Mouse (Mus musculus): ENCODE results near the gene Polr2b. TPM values are rescaled to one million over a fixed set of nuclear protein-coding genes. Genes with fewer than 3 reads are reported as not detected.

Gene Polr2b
- polyA plus RNA-seq, 1 experiment from 2014 or later: 86.8 TPM

DNA sequence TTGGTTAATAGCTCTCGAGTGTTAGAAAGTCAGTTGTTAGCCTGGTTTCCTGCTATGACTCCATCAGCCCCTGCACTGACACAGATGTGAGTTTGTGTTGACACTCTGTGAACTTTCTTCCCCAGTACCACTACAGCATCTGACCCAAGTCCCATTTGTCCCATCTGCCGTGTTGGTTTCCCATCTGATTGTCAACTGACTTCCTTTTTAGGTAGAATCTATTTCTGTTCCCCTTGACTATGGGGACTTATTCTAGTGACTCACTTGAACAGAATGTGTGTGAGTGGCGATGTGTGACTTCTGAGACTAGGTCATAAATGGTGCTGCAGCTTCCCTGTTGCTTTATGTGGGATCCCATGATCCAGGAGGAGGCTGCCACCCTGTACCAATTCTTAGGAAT lies 65.0 kb downstream of the Polr2b start:
- H3K9me3 ChIP-seq (ENCODE audit: control insufficient read depth, low read length): no peaks in the 10 kb centered on the region

DNA sequence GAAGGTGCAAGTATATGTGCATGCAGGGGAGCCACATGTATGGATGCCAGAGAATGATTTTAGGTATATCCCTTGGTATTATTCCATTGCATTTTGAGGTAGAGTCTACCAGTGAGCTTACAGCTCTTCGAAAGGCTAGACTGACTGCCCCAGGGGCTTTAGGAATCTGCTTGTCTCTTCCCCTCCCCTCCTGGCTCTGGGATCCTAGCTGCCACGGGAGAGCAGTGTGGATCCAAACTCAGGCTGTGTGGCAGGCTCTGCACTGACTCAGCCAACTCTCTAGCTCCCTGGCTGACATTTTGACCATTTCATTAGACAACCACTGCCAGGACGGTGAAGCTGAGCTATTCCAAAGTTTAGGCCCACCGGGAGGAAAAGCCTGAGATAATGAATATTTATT lies 65.6 kb downstream of the Polr2b start:
- no peaks in the 10 kb centered on the region for H3K9me3 ChIP-seq (ENCODE audit: control insufficient read depth, low read length)
- no peak for ATAC-seq (ENCODE audit: low FRiP score)
- H3K9ac ChIP-seq (ENCODE audit: low read depth, low read length): no peak overlapping the region
- H3K27me3 ChIP-seq (ENCODE audit: control insufficient read depth, insufficient read depth, low read length): no peaks in the 10 kb centered on the region
- WGBS: 81% methylated on average over 4 of the region's 4 CpGs
- DNase-seq (ENCODE audit: low spot score): no peak
- no peak overlapping the region for H3K27ac ChIP-seq (ENCODE audit: low read depth, low read length)
- H3K4me2 ChIP-seq (replicated peaks; ENCODE audit: low read depth, low read length): no peak overlapping the region
- H3K4me3 ChIP-seq (ENCODE audit: low read depth, low read length): no peak overlapping the region
- no peaks in the 10 kb centered on the region for H3K36me3 ChIP-seq (ENCODE audit: control insufficient read depth, insufficient read depth, low read length)
- no peaks in the 10 kb centered on the region for H3K4me1 ChIP-seq (replicated peaks; ENCODE audit: control insufficient read depth, insufficient read depth, low read length)

More for the DNA sequence above, 65.0 kb downstream of the Polr2b start:
- Histone ChIP-seq H3K27ac (ENCODE audit: low read depth, low read length) (no peak overlapping the region), H3K4me1 (replicated peaks; ENCODE audit: control insufficient read depth, insufficient read depth, low read length) (no peaks in the 10 kb centered on the region), H3K4me3 (ENCODE audit: low read depth, low read length) (no peak overlapping the region), H3K27me3 (ENCODE audit: control insufficient read depth, insufficient read depth, low read length) (no peaks in the 10 kb centered on the region), H3K9ac (ENCODE audit: low read depth, low read length) (no peak overlapping the region), H3K36me3 (ENCODE audit: control insufficient read depth, insufficient read depth, low read length) (no peaks in the 10 kb centered on the region), H3K4me2 (replicated peaks; ENCODE audit: low read depth, low read length) (no peak overlapping the region)
- ATAC-seq (ENCODE audit: low FRiP score): no peak
- WGBS: 69% methylated on average over 3 of the region's 3 CpGs
- DNase-seq (ENCODE audit: low spot score): no peak

DNA sequence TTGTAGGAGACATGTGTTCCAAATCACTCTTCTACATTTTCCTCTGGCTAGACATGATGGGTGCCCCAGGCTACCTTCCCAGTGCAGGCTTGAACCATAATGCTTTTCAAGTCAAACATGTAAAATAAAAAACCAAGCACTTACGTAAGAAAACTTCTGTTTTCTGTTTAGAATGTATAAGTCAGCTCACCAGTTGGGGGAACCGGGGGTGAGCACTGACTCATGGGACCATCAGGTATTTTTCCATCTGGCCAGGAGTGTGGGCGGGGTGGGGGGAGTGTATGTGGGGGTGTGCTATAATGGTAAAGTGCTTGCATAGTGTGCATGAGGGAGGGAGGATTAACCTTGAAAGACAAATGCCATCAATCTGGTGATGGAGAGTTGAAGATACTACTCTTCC lies 68.1 kb downstream of the Polr2b start:
- no peak overlapping the region for H3K9ac ChIP-seq (ENCODE audit: low read depth, low read length)
- H3K4me3 ChIP-seq (ENCODE audit: low read depth, low read length): no peak overlapping the region
- H3K36me3 ChIP-seq (ENCODE audit: control insufficient read depth, insufficient read depth, low read length): no peaks in the 10 kb centered on the region
- H3K27ac ChIP-seq (ENCODE audit: low read depth, low read length): no peak overlapping the region
- no peaks in the 10 kb centered on the region for H3K27me3 ChIP-seq (ENCODE audit: control insufficient read depth, insufficient read depth, low read length)
- ATAC-seq (ENCODE audit: low FRiP score) (no peak), DNase-seq (ENCODE audit: low spot score) (no peak)
- WGBS: 95% methylated on average over 3 of the region's 3 CpGs
- H3K4me1 ChIP-seq (replicated peaks; ENCODE audit: control insufficient read depth, insufficient read depth, low read length): no peaks in the 10 kb centered on the region
- no peak overlapping the region for H3K4me2 ChIP-seq (replicated peaks; ENCODE audit: low read depth, low read length)
- H3K9me3 ChIP-seq (ENCODE audit: control insufficient read depth, low read length): no peaks in the 10 kb centered on the region

DNA sequence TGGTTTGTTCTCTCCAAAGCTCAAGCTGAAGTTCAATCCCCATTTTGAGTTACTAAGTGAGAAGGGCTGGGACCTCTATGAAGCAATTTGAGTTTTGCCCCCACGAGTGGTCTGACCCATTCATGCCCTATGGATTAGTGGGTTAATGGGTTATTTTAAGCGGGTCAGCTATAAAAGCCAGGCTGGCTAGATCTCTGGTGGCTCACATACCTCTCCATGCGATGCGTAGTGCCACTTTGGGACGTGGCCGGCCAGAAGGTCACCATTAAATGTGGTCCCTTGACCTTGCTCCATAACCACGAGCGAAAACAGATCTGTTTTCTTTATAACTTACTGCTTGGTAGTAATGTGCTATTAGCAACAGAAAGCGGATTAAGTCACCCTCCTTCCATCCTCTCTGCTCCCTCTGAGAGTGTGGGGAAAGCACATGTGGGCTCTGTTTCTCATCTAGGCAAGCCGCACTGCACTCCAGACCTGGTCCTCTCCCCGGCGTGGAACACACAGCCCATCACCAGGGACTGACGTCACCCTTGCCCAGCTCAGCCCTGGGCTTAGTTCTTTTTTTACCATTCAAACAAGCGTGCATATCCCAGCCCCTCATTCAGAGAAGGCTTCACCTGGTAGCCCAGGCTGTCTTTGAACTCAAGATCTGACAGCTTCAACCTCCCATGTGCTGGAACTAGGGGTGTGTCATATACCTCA lies 69.6 kb downstream of the Polr2b start:
- no peak overlapping the region for H3K27ac ChIP-seq (ENCODE audit: low read depth, low read length)
- H3K9me3 ChIP-seq (ENCODE audit: control insufficient read depth, low read length): no peaks in the 10 kb centered on the region
- H3K4me1 ChIP-seq (replicated peaks; ENCODE audit: control insufficient read depth, insufficient read depth, low read length): no peaks in the 10 kb centered on the region
- H3K9ac ChIP-seq (ENCODE audit: low read depth, low read length): no peak overlapping the region
- ATAC-seq (ENCODE audit: low FRiP score): no peak
- no peak overlapping the region for H3K4me3 ChIP-seq (ENCODE audit: low read depth, low read length)
- WGBS: 81% methylated on average over 14 of the region's 14 CpGs
- H3K4me2 ChIP-seq (replicated peaks; ENCODE audit: low read depth, low read length): no peak overlapping the region
- DNase-seq (ENCODE audit: low spot score): no peak
- H3K27me3 ChIP-seq (ENCODE audit: control insufficient read depth, insufficient read depth, low read length): no peaks in the 10 kb centered on the region
- no peaks in the 10 kb centered on the region for H3K36me3 ChIP-seq (ENCODE audit: control insufficient read depth, insufficient read depth, low read length)

DNA sequence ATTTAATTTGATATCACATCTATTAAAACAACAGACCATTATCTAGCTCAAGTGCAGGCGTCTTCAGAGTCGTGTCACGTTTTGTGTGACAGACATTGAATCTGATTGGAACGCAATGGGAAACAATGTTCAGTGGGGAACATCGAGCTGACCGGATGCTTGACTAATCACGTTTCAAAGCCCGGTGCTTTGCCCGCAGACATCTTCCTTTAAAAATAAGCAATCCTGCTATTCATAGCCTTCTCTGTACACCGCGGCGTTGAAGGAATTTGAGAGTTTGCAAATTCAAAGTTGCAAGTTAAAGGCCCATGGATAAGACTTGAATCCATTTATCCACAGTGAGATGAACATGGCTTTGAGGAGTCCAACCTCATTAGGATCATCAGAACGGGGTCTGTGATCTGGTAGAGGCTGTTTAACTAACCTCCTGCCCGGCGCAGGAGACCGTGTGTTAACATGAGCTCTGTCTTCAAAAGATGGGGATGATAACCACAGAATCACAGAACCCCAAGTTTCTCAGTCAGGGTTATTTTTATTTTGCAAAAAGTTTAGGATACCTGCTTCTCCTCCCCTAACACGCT lies 70.5 kb downstream of the Polr2b start:
- no peak overlapping the region for H3K4me2 ChIP-seq (replicated peaks; ENCODE audit: low read depth, low read length)
- H3K9me3 ChIP-seq (ENCODE audit: control insufficient read depth, low read length): no peaks in the 10 kb centered on the region

DNA sequence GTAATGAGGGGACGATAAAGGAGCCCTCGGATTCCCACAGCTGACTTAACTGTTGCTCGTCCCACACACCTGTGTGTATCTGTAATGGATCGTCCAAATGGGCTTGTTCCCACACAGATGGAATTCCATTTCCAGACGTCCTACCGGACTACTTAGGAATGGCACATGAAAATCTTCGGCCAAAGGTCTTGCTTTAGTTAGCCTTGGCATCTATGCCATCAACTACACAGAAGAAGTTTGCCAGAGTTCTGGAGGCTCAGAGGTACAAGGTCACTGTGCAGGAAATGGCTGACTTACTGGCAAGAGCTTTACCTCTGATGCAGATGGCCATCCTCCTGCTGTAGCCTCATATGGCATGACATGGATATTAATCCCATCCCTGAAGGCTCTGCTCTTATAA lies 71.3 kb downstream of the Polr2b start:
- no peaks in the 10 kb centered on the region for H3K4me1 ChIP-seq (replicated peaks; ENCODE audit: control insufficient read depth, insufficient read depth, low read length)
- 91% methylated on average over 7 of the region's 7 CpGs for WGBS
- H3K4me3 ChIP-seq (ENCODE audit: low read depth, low read length): no peak overlapping the region
- no peak overlapping the region for H3K27ac ChIP-seq (ENCODE audit: low read depth, low read length)
- DNase-seq (ENCODE audit: low spot score) (no peak), ATAC-seq (ENCODE audit: low FRiP score) (no peak)
- H3K9ac ChIP-seq (ENCODE audit: low read depth, low read length): no peak overlapping the region
- no peak overlapping the region for H3K4me2 ChIP-seq (replicated peaks; ENCODE audit: low read depth, low read length)
- H3K9me3 ChIP-seq (ENCODE audit: control insufficient read depth, low read length): no peaks in the 10 kb centered on the region
- no peaks in the 10 kb centered on the region for H3K36me3 ChIP-seq (ENCODE audit: control insufficient read depth, insufficient read depth, low read length)
- H3K27me3 ChIP-seq (ENCODE audit: control insufficient read depth, insufficient read depth, low read length): no peaks in the 10 kb centered on the region

More for the DNA sequence above, 70.5 kb downstream of the Polr2b start:
- no peak overlapping the region for H3K9ac ChIP-seq (ENCODE audit: low read depth, low read length)
- no peaks in the 10 kb centered on the region for H3K27me3 ChIP-seq (ENCODE audit: control insufficient read depth, insufficient read depth, low read length)
- no peaks in the 10 kb centered on the region for H3K36me3 ChIP-seq (ENCODE audit: control insufficient read depth, insufficient read depth, low read length)
- H3K4me1 ChIP-seq (replicated peaks; ENCODE audit: control insufficient read depth, insufficient read depth, low read length): no peaks in the 10 kb centered on the region
- no peak overlapping the region for H3K27ac ChIP-seq (ENCODE audit: low read depth, low read length)
- WGBS: 85% methylated on average over 17 of the region's 17 CpGs
- DNase-seq (ENCODE audit: low spot score) (no peak), ATAC-seq (ENCODE audit: low FRiP score) (no peak)
- no peak overlapping the region for H3K4me3 ChIP-seq (ENCODE audit: low read depth, low read length)

DNA sequence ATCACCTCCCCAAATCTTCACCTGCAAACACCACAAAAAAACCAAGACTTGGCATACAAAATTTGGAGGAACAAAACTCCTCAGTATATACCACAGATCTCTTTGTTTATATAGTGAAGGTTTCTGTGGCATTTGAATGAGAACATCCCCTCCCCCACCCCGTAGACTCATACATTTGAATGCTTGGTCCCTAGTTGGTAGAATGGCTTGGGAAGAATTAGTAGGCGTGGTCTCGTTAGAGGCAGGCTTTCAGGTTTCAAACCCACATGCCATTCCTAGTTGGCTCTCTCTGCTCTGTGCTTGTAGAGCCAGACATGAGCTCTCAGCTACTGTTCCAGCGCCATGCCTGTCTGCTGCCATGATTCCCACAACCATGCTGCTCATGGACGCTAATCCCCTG lies 71.7 kb downstream of the Polr2b start:
- ATAC-seq (ENCODE audit: low FRiP score): no peak
- Histone ChIP-seq H3K4me1 (replicated peaks; ENCODE audit: control insufficient read depth, insufficient read depth, low read length) (no peaks in the 10 kb centered on the region), H3K4me2 (replicated peaks; ENCODE audit: low read depth, low read length) (no peak overlapping the region), H3K9ac (ENCODE audit: low read depth, low read length) (no peak overlapping the region), H3K27ac (ENCODE audit: low read depth, low read length) (no peak overlapping the region), H3K4me3 (ENCODE audit: low read depth, low read length) (no peak overlapping the region), H3K36me3 (ENCODE audit: control insufficient read depth, insufficient read depth, low read length) (no peaks in the 10 kb centered on the region), H3K27me3 (ENCODE audit: control insufficient read depth, insufficient read depth, low read length) (no peaks in the 10 kb centered on the region), H3K9me3 (ENCODE audit: control insufficient read depth, low read length) (no peaks in the 10 kb centered on the region)
- DNase-seq (ENCODE audit: low spot score): no peak
- WGBS: 91% methylated on average over 5 of the region's 5 CpGs

DNA sequence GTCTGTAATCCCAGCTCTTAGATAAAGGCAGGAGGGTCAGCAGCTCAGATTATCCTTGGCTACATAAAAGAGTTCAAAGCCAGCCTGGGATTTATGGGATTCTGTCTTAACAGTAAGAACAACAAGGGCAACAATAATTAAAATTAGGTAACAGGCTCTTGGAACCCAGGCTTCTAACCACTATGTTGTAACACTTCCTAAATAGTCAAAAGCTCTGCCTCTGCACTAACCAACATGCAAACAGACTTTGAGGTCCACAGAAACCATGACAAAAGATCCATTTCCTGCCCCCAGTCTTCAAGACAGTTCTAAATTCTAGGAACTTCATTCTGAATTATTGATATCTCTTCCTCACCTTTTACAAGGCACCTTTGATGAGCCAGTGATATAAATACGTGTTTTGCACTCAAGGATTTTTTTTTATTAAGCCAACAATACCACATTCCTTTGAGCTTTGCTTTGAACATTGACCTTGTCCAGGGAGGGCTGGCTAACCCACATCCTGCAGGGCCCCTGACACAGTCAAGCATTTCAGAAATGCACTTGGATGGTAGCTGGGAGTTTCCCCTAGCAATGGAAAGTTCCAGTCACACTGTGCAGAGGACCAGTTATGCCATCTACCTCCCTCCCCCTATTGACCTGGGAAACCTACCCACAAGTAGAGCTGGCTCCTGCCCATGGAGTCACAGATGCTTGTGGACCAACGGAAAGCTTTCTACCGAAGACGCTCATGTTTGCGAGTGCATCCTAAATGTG lies 74.0 kb downstream of the Polr2b start:
- no peak overlapping the region for H3K4me3 ChIP-seq (ENCODE audit: low read depth, low read length)
- no peaks in the 10 kb centered on the region for H3K36me3 ChIP-seq (ENCODE audit: control insufficient read depth, insufficient read depth, low read length)
- WGBS: 94% methylated on average over 5 of the region's 5 CpGs
- ATAC-seq (ENCODE audit: low FRiP score): no peak
- no peaks in the 10 kb centered on the region for H3K4me1 ChIP-seq (replicated peaks; ENCODE audit: control insufficient read depth, insufficient read depth, low read length)
- no peaks in the 10 kb centered on the region for H3K27me3 ChIP-seq (ENCODE audit: control insufficient read depth, insufficient read depth, low read length)
- H3K27ac ChIP-seq (ENCODE audit: low read depth, low read length): no peak overlapping the region
- no peaks in the 10 kb centered on the region for H3K9me3 ChIP-seq (ENCODE audit: control insufficient read depth, low read length)
- H3K9ac ChIP-seq (ENCODE audit: low read depth, low read length): no peak overlapping the region
- DNase-seq (ENCODE audit: low spot score): no peak
- H3K4me2 ChIP-seq (replicated peaks; ENCODE audit: low read depth, low read length): no peak overlapping the region

DNA sequence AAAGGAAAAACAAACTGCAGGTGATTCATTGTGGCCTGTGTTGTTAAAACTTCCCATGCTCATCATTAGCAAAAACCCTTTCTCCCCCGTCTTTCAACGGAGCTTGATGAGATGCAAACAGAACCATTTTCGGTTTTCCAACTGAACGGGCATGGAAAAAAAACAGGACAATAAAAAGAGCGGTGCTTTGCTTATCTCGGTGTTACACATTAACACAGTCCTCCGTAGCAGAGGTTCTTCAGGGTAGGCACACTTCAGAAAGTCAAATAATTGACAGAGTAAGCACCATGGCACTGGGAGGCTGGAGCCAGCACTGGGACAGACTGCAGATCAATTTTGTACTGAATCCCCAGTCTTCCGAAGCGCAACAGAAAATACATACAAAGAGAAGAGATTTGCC lies 74.8 kb downstream of the Polr2b start:
- Histone ChIP-seq H3K9me3 (ENCODE audit: control insufficient read depth, low read length) (no peaks in the 10 kb centered on the region), H3K4me2 (replicated peaks; ENCODE audit: low read depth, low read length) (no peak overlapping the region), H3K9ac (ENCODE audit: low read depth, low read length) (no peak overlapping the region), H3K27ac (ENCODE audit: low read depth, low read length) (no peak overlapping the region), H3K4me3 (ENCODE audit: low read depth, low read length) (no peak overlapping the region), H3K4me1 (replicated peaks; ENCODE audit: control insufficient read depth, insufficient read depth, low read length) (no peaks in the 10 kb centered on the region), H3K27me3 (ENCODE audit: control insufficient read depth, insufficient read depth, low read length) (no peaks in the 10 kb centered on the region), H3K36me3 (ENCODE audit: control insufficient read depth, insufficient read depth, low read length) (no peaks in the 10 kb centered on the region)
- DNase-seq (ENCODE audit: low spot score): no peak
- WGBS: 61% methylated on average over 9 of the region's 9 CpGs
- ATAC-seq (ENCODE audit: low FRiP score): no peak
